Mouse (Mus musculus) megakaryocyte, adult 5-6 weeks (primary cell): ENCODE data around the gene Cux1. TPM values are rescaled to one million over a fixed set of nuclear protein-coding genes. Genes with fewer than 3 reads are reported as not detected.
A peak's percentile ranks its signal among the peaks of the same experiment; 100 is the strongest.
"Not testable (repeated sequence)": the region's sequence is repeated elsewhere in the genome, so short reads cannot be mapped to it uniquely, and the experiment has no call there.

Experiments
- ATAC-seq: 2 replicates; pipeline ENCODE4 v1.8.0; 2016; ENCODE audit warnings: mild to moderate bottlenecking, inconsistent platforms; ENCODE audit not compliant: poor library complexity, severe bottlenecking
- total RNA-seq, 2 experiments: library from RNA; stranded (forward) in 1 of 2; stranded (reverse) in 1 of 2; fragments of 153-499, 151-499 nt in 1 of 2; fragments of 221-1000, 200-1000 nt in 1 of 2; gene quantifications; 2 replicates each; pipeline versions ENCODE4 v1.2.3 to v1.2.4; 2015 to 2017

The Cux1 gene
- total RNA-seq, 2 experiments from 2014 or later: 74.0 to 77.4 TPM

DNA sequence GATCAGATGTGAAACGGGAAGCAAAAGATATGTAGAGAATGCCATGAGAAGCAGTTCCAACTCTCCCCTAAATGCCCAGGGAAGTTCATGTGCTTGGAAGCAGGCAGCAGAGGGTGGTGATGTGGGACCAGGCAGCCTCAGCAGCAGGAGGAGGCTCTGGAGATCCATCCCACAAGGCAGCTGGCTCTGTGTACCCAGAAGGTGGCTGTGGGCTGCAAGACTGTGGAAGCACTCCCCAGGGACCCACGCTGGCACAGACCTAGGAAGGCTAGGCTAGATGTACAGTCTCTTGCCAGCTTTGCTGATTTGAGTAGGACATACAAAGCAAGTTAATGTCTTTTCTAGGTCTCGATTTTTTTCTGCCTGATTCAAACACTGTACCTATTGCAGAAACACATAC lies 91.0 kb downstream of the Cux1 start:
- ATAC-seq: no peak

GRCm38 (mm10) chr5:136475161-136475560 lies 92.1 kb downstream of the Cux1 start:
- no peak for ATAC-seq

DNA sequence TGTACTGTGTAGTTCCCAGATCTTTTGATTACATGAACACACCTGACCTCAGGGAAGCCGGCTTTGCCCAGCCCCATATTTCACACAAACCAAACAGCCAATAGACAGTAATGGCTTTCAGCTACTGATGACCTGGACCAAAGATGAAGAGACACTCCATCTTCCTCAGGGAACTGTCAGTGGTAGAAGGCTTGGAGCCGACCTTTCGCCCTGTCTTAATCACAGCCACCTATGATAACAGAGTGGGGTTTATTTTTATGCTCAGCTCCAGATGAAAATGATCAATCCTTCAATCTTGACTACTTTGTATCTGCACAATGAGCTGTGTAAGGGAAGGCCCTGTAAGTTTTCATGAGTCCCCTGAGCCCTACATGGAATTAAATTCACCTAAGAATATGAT lies 93.2 kb downstream of the Cux1 start:
- no peak for ATAC-seq

- ATAC-seq: no peak
Observed at GRCm38 (mm10) chr5:136473337-136473736, 94.0 kb downstream of the Cux1 start.

- ATAC-seq: no peak
Observed at GRCm38 (mm10) chr5:136472846-136473245, 94.4 kb downstream of the Cux1 start.

DNA sequence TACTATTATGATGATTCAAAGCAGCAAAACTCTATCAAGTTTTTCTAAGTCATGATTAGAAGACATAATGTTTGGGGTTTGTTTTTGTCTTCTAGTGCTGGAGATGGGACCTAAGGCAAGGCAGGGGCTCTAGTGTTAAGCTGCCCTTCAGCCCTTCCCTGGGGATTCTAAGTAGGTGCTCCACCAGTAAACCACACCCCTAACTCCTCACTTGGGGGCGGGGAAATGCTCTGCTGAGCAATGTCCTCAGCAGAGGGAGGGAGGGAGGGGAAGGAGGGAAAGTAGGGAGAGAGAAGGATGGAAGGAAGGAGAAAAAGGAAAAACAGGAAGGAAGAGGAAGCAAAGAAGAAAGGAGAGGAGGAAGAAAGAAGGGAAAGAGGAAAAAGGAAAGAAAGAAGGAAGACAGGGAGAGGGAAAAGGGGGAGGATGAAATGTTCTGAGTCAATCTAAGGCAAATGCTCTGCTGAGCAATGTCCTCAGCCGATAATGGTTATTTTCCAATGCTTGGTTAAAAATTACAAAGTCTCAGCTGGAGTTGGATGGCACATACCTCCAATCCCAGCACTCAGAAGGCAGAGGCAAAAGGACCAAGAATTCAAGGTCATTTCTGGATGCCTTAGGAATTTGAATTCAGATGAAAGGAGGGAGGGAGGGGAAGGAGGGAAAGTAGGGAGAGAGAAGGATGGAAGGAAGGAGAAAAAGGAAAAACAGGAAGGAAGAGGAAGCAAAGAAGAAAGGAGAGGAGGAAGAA lies 96.1 kb downstream of the Cux1 start:
- not testable (repeated sequence) for ATAC-seq

- no peak for ATAC-seq
Observed at GRCm38 (mm10) chr5:136469301-136469700, 98.0 kb downstream of the Cux1 start.

GRCm38 (mm10) chr5:136467360-136467999 lies 99.8 kb downstream of the Cux1 start:
- ATAC-seq: no peak

DNA sequence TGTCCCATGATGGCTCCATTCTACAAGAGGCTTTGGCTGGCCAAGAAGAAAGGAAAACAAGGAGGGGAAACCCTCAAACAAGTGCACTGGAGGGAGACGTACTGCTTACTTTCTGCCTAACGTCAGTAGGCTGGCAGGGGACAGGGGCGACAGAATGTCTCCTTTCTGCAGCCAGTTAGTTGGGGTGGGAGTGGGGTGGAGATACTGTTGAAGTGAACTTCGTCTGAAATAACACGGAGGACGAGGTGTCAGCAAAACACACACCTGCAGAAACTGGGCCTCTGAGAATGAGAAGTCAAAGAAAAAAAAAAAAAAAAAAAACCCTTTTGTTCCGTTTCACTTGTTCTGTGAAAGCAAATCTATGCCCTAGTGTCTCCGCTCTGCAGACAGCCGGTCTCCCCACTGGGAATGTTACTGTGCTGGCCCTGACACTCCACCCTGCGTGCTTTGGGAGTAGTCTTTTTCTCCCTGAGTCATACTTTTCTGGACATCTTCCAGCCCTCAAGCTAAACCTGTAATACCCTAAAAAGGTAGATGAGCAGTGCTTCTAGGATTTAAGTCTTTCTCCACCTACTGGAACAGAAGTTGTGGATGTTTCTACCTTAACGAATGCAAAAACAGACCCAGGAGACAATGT lies 101.4 kb downstream of the Cux1 start:
- no peak for ATAC-seq

GRCm38 (mm10) chr5:136465366-136465765 lies 101.9 kb downstream of the Cux1 start:
- peak; percentile 79 for ATAC-seq

DNA sequence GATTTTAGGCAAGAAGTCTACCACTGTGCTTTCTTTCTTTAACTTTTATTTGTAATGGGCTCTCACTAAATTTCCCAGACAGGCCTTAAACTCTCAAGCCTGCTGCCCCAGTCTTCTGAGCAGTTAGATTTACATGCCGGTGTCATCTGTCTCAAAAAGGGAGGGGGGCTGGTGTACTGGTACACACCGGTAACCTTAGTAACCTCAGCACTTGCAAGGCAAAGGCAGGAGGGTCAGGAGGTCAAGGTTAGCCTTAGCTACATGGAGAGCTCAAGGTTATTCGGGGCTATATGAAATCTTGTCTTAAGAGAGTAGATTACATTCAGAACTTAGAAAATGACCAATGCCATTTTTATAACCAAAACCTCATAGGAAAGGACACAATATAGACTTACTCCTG lies 102.4 kb downstream of the Cux1 start:
- no peak for ATAC-seq

GRCm38 (mm10) chr5:136464128-136464527 lies 103.2 kb downstream of the Cux1 start:
- ATAC-seq: peak; percentile 38

DNA sequence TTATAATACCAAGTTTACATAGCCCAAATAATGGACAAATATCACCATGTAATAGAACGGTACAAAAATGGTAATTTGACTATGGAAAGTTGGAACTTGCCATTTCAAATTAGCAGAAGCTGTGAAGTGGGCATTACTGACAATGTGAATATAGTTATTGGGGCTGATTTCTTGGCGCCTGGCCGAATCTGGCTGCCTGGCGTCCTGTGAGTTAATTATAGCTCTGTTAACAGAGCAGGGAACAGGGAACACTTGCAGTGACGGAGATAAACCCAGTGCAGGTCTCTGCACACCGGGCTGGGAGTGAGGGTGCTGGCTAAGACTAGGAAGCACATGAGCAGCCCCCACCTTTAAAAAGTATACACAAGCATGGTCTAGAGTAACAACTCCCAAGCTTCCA lies 104.7 kb downstream of the Cux1 start:
- no peak for ATAC-seq

- peak; percentile 75 for ATAC-seq
Observed at GRCm38 (mm10) chr5:136459901-136460300, 107.4 kb downstream of the Cux1 start.

- no peak for ATAC-seq
Observed at GRCm38 (mm10) chr5:136458893-136459499, 108.3 kb downstream of the Cux1 start.

GRCm38 (mm10) chr5:136458102-136458863 lies 109.0 kb downstream of the Cux1 start:
- ATAC-seq: peak; percentile 85

GRCm38 (mm10) chr5:136456395-136456794 lies 110.9 kb downstream of the Cux1 start:
- no peak for ATAC-seq

DNA sequence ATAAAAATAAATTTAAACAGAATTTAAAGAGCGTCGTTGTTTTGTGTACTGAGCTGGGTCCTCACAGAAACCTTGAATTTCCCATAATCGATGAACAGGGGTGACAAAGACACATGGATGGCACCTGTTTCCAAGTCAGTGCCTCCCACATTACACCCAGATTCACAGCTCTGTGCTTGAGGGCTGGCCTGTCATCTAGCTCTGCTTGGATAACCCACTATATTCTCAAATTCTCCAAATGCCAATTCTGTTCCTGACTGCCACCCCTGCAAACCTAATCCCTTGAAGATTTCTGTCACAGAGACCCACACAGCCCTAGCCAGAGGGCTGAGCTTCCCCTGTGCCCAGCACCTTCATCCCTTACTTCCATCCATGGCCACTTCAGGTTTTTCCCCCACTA lies 114.6 kb downstream of the Cux1 start:
- ATAC-seq: no peak

DNA sequence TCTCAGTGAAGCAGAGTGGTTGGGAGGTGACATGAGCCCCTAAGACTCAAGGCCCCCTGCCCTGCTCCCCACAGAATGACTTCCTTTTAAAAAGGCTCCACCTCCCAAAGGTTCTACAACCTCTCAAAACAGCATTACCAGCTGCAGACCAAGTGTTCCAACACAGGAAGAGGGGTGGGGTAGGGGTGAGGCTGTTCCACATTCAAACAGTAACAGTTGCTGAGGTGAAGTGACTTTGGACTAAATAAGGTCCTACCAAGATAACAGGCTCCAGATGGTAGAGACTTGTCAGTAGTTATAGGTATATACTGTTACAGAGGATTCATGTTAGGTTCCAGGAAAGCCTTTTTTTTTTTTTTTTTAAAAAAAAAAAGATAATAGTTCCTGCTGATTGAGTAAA lies 117.5 kb downstream of the Cux1 start:
- ATAC-seq: no peak

DNA sequence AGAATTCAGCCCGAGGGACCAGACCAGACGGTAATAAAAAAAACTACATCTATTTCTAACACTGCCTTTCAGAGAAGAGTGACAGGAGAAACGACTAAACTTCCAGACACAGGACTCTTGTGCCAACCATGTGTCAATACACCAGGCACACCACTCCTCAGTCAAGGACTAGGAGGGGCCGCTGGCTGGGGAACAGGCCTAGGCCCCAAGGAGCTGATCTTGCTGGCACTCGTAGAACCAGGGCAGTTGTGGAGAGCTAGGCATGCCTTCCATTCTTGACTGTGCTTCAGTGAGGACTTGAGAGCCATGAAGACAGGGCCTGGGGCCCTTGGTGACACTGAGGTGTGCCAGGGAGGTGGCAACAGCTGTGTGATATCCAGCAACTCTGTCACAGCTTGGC lies 121.3 kb downstream of the Cux1 start:
- no peak for ATAC-seq
